Mouse (Mus musculus) kidney, embryonic 16.5 days (tissue): ENCODE data around the gene Cachd1. TPM values are rescaled to one million over a fixed set of nuclear protein-coding genes. Genes with fewer than 3 reads are reported as not detected.
A peak's percentile ranks its signal among the peaks of the same experiment; 100 is the strongest.

Experiments
- ATAC-seq: fragments of 200-750 bp; cut with Nextera tagmentation; 2 replicates; pipeline ENCODE4 v1.8.0; 2017; ENCODE audit warnings: moderate TSS enrichment; ENCODE audit not compliant: low FRiP score, low TSS enrichment
- H3K27ac ChIP-seq: fragments of 300-500 bp; sonication (generic); 2 replicates; pipeline ENCODE4 v1.5.1; 2014; ENCODE audit warnings: low read length
- H3K27me3 ChIP-seq: fragments of 300-500 bp; sonication (generic); 2 replicates; pipeline ENCODE4 v1.6.1; 2014; ENCODE audit warnings: low read length, control low read depth, mixed read lengths; ENCODE audit not compliant: insufficient read depth
- H3K36me3 ChIP-seq: fragments of 300-500 bp; sonication (generic); 2 replicates; pipeline ENCODE4 v1.6.1; 2014; ENCODE audit warnings: low read length, control low read depth, mixed read lengths; ENCODE audit not compliant: insufficient read depth
- H3K4me1 ChIP-seq: fragments of 300-500 bp; sonication (generic); 2 replicates; pipeline ENCODE4 v1.6.1; 2014; ENCODE audit warnings: low read length, control low read depth, mixed read lengths; ENCODE audit not compliant: insufficient read depth
- H3K4me2 ChIP-seq: fragments of 300-500 bp; sonication (generic); replicated peaks from 2 replicates; pipeline ENCODE4 v1.6.1; 2014; ENCODE audit warnings: low read depth, low read length
- H3K4me3 ChIP-seq: fragments of 300-500 bp; sonication (generic); 2 replicates; pipeline ENCODE4 v1.5.1; 2014; ENCODE audit warnings: mild to moderate bottlenecking, low read length
- H3K9ac ChIP-seq: fragments of 300-500 bp; sonication (generic); replicated peaks from 2 replicates; pipeline ENCODE4 v1.6.1; 2014; ENCODE audit warnings: low read length
- H3K9me3 ChIP-seq: fragments of 300-500 bp; sonication (generic); 2 replicates; pipeline ENCODE4 v1.6.1; 2016; ENCODE audit warnings: low read length, control low read depth
- WGBS: fragments of 180-500 bp; shearing (Covaris S2); extraction: QIAGEN DNeasy Blood & Tissue Kit; methylation state at CpG from one replicate; pipeline ENCODE4 v1.1.7; 2014; 5-methylcytosine and 5-hydroxymethylcytosine counted together
- polyA plus RNA-seq: library from polyadenylated mRNA; unstranded; fragments of >200 nt; fragmentation: Nextera tagmentation; extraction: Ambion mirVana; gene quantifications from 2 replicates; pipeline ENCODE4 v1.2.1, GENCODE M21; 2015

The Cachd1 gene
- polyA plus RNA-seq, 1 experiment from 2014 or later, result 17.9 TPM

DNA sequence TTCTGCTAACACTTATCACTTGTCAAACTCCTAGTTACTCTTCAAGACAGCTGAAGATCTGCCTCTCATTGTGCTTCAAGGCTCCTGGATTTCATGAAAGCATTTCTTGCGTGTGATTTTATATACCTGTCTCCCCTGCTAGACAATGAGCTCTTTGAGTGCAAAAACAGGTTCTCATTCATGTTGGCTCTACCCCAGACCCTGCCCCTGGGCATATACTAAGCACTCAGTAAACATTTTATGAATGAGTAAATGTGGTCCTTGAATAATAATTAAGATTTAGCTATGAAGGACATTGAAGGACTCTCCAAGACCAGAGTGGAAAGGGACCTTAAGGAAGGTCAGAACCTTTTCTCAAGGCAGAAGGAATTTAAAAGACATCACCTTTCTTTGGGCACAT is 16.9 kb upstream of the Cachd1 start:
- H3K27ac ChIP-seq, result no peak overlapping the region
- ATAC-seq, result no peak

GRCm38 (mm10) chr4:100760416-100760815 is 16.1 kb upstream of the Cachd1 start:
- Histone ChIP-seq H3K27me3 (no peaks in the 10 kb centered on the region), H3K4me2 (no peak overlapping the region), H3K4me3 (no peak overlapping the region), H3K27ac (no peak overlapping the region), H3K9ac (no peak overlapping the region), H3K36me3 (no peaks in the 10 kb centered on the region), H3K4me1 (no peaks in the 10 kb centered on the region), H3K9me3 (no peaks in the 10 kb centered on the region)
- WGBS, result 83% methylated on average over 5 of the region's 5 CpGs
- ATAC-seq, result no peak

More for the DNA sequence above, 16.9 kb upstream of the Cachd1 start:
- Histone ChIP-seq H3K36me3 (no peaks in the 10 kb centered on the region), H3K4me1 (no peaks in the 10 kb centered on the region), H3K9me3 (no peaks in the 10 kb centered on the region), H3K4me2 (no peak overlapping the region), H3K27me3 (no peaks in the 10 kb centered on the region), H3K4me3 (no peak overlapping the region), H3K9ac (no peak overlapping the region)
- WGBS, result 84% methylated on average over 1 of the region's 1 CpGs

DNA sequence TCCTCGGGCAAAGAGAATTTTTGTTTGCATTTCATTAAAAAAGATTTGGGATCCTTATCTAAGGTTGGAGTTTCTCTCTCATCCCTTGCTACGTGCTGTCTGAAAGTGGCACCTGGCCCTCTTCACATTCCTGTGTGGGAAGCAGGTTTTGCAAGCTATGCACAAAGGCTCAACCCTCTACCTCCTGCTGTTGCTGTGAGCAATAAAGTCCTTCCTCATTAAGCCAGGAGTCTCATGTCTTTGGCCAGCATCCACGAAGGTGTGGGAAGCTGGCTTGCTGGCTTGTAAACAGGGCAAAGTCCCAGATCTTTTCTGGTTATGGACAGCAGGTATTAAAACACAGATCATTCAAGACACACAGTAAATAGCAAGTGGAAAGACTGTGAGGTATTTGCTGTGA is 7.9 kb upstream of the Cachd1 start:
- Histone ChIP-seq H3K4me1 (no peaks in the 10 kb centered on the region), H3K9ac (no peak overlapping the region), H3K27ac (no peak overlapping the region), H3K4me2 (no peak overlapping the region), H3K9me3 (no peaks in the 10 kb centered on the region), H3K4me3 (no peak overlapping the region), H3K27me3 (no peaks in the 10 kb centered on the region), H3K36me3 (no peaks in the 10 kb centered on the region)
- no peak for ATAC-seq
- WGBS, result 30% methylated on average over 3 of the region's 3 CpGs

DNA sequence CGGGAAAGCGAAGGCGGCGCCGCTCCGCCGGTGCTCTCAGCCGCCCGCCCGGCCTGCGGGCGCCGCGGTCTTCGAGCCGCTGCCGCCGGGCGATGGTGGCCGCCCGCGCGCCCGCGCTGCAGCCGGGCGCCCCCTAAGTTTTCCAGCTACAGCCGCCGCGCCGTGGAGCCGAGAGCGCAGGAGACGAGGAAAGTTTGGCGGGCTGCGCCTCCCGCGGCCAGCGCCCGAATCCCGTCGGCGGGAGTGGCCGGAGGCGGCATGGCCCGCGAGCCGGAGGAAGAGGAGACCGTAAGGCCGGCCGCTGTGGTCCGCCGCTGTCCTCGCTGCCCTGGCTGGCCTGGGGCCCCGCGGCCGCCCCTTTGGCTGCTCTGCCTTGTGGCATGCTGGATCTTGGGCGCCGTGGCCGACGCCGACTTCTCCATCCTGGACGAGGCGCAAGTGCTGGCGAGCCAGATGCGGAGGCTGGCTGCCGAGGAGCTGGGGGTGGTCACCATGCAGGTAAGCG is 448 bp downstream of the Cachd1 start:
- Histone ChIP-seq H3K9ac (peak overlapping the region; percentile 90), H3K9me3 (no peaks in the 10 kb centered on the region), H3K4me1 (peaks cover 29% of the 10 kb centered on the region), H3K36me3 (no peaks in the 10 kb centered on the region), H3K4me3 (peak overlapping the region; percentile 67), H3K27ac (peak overlapping the region; percentile 96), H3K4me2 (peak overlapping the region; percentile 80), H3K27me3 (no peaks in the 10 kb centered on the region)
- peak; percentile 76 for ATAC-seq
- whole genome bisulfite sequencing, result under 1% methylated on average over 65 of the region's 68 CpGs

DNA sequence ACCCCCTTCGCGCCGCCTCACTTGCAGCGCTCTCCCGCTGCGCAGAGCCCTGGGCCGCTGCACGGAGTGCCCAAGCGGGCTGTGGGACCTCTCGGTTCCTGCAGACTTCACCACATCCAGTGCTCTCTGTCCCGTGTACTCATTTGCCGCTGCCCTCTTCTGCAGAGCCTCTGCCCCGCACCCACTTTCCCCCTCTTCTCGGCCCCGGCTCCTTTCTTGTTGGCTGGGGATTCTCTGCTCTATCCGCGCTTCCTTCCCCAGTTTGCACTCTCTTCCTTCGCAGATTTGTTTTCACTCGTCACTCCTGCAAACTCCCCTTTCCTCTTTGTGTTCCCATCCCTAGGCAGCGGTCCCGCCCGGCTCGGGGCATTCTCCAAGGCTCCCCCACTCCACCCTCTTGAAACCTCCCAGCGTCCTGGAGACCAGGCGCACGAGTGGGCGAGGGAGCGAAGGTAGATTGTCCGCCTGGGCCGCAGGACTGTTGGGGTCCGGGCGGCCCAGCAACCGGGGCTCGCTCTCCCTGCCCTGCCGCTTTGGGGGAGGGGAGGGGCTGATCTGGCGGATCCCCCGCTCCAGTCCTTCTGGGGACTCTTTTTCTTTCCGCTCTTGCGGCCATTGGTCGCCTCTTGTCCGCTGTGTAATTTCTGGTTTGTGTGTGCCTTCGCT is 1.0 kb downstream of the Cachd1 start:
- Histone ChIP-seq H3K4me1 (peaks cover 32% of the 10 kb centered on the region), H3K9ac (peak overlapping the region; percentile 90), H3K9me3 (no peaks in the 10 kb centered on the region), H3K27ac (peak overlapping the region; percentile 96), H3K36me3 (no peaks in the 10 kb centered on the region), H3K4me2 (peak overlapping the region; percentile 80), H3K4me3 (peak overlapping the region; percentile 67), H3K27me3 (no peaks in the 10 kb centered on the region)
- WGBS, result under 1% methylated on average over 42 of the region's 42 CpGs
- peak; percentile 58 for ATAC-seq

GRCm38 (mm10) chr4:100778082-100778481 is 1.6 kb downstream of the Cachd1 start:
- peak overlapping the region; percentile 80 for H3K4me2 ChIP-seq
- peak overlapping the region; percentile 67 for H3K4me3 ChIP-seq
- ATAC-seq, result no peak
- peaks cover 33% of the 10 kb centered on the region for H3K4me1 ChIP-seq
- under 1% methylated on average over 16 of the region's 16 CpGs for WGBS
- H3K9ac ChIP-seq, result peak overlapping the region; percentile 90
- H3K9me3 ChIP-seq, result no peaks in the 10 kb centered on the region
- H3K36me3 ChIP-seq, result no peaks in the 10 kb centered on the region
- no peaks in the 10 kb centered on the region for H3K27me3 ChIP-seq
- H3K27ac ChIP-seq, result peak overlapping the region; percentile 21

GRCm38 (mm10) chr4:100779023-100779422 is 2.5 kb downstream of the Cachd1 start:
- WGBS, result 40% methylated on average over 4 of the region's 4 CpGs

GRCm38 (mm10) chr4:100779695-100780094 is 3.2 kb downstream of the Cachd1 start:
- no peak for ATAC-seq
- no peaks in the 10 kb centered on the region for H3K36me3 ChIP-seq
- H3K27ac ChIP-seq, result no peak overlapping the region
- no peak overlapping the region; the same call in 1 of the 2 replicates for H3K9ac ChIP-seq
- H3K4me2 ChIP-seq, result peak overlapping the region; percentile 80
- WGBS, result 23% methylated on average over 5 of the region's 5 CpGs
- H3K9me3 ChIP-seq, result no peaks in the 10 kb centered on the region
- H3K4me3 ChIP-seq, result peak overlapping the region; percentile 67
- H3K4me1 ChIP-seq, result peaks cover 33% of the 10 kb centered on the region
- no peaks in the 10 kb centered on the region for H3K27me3 ChIP-seq

More at GRCm38 (mm10) chr4:100779023-100779422, 2.5 kb downstream of the Cachd1 start:
- H3K9me3 ChIP-seq, result no peaks in the 10 kb centered on the region
- no peaks in the 10 kb centered on the region for H3K36me3 ChIP-seq
- peaks cover 33% of the 10 kb centered on the region for H3K4me1 ChIP-seq
- H3K27me3 ChIP-seq, result no peaks in the 10 kb centered on the region
- H3K4me3 ChIP-seq, result peak overlapping the region; percentile 67
- peak overlapping the region; percentile 80 for H3K4me2 ChIP-seq
- no peak for ATAC-seq
- H3K27ac ChIP-seq, result no peak overlapping the region
- H3K9ac ChIP-seq, result peak overlapping the region; percentile 90

DNA sequence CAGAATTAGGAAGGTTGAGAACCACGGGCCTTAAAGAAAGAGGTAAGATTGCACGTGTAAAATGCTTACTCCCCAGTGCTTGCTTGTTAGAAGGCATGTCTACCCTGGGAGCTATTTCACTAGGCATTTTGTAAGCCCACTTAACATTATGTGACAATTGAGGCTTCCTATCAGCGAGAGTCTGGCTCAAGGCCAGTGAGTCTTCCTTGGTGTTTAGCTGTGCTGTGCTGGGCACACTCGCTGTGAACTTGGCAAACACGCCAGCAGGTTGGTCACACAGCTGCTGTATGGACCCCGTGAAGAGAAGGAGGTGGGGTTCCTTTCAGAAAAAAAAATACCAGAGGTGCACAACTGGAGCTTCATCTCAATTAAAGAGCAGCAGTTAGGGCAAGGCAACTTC is 4.4 kb downstream of the Cachd1 start:
- Histone ChIP-seq H3K4me2 (no peak overlapping the region), H3K4me3 (no peak overlapping the region), H3K27ac (no peak overlapping the region), H3K27me3 (no peaks in the 10 kb centered on the region), H3K9me3 (no peaks in the 10 kb centered on the region), H3K36me3 (no peaks in the 10 kb centered on the region), H3K9ac (no peak overlapping the region), H3K4me1 (peaks cover 33% of the 10 kb centered on the region)
- 72% methylated on average over 6 of the region's 6 CpGs for WGBS
- ATAC-seq, result no peak

DNA sequence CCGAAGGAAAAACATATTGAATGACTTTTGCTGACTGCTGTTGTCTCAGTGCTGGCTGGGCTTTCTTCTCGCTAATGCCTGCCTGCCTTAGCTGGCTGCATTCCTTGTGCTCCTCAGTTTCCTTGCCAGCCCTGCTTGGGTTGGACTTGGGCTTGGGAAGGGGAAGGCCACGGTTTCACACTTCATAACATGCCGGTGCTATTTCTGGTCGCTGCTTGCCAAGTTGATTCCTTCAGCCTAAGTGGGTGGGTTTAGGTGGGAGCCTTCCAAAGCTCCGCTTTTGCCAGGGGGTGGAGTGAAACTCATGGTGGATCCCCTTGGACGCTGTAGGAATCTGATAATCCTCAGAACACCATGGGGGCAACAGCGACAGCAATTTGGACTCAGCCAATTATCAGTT is 5.9 kb downstream of the Cachd1 start:
- Histone ChIP-seq H3K36me3 (no peaks in the 10 kb centered on the region), H3K27me3 (no peaks in the 10 kb centered on the region), H3K4me3 (no peak overlapping the region), H3K9me3 (no peaks in the 10 kb centered on the region), H3K27ac (no peak overlapping the region), H3K9ac (no peak overlapping the region), H3K4me1 (peaks cover 35% of the 10 kb centered on the region), H3K4me2 (no peak overlapping the region)
- WGBS, result 48% methylated on average over 8 of the region's 8 CpGs
- no peak for ATAC-seq
